Mouse (Mus musculus) C2C12 (cell line): Measurements from ENCODE around the gene Nbr1. TPM values are rescaled to one million over a fixed set of nuclear protein-coding genes. Genes with fewer than 3 reads are reported as not detected.
A peak's percentile ranks its signal among the peaks of the same experiment; 100 is the strongest.

ENCODE experiments used
- H3K27me3 ChIP-seq: one replicate; pipeline ENCODE4 v1.6.1; 2011; ENCODE audit not compliant: control insufficient read depth, insufficient read depth, insufficient read length
- H3K36me3 ChIP-seq: one replicate; pipeline ENCODE4 v1.6.1; 2011; ENCODE audit not compliant: control insufficient read depth, insufficient read depth
- H3K4me3 ChIP-seq: one replicate; pipeline ENCODE4 v1.5.1; 2011; ENCODE audit warnings: mild to moderate bottlenecking, control low read depth; ENCODE audit not compliant: poor library complexity, insufficient read depth, severe bottlenecking
- H3K79me2 ChIP-seq: one replicate; pipeline ENCODE4 v1.6.1; 2011; ENCODE audit not compliant: control insufficient read depth, insufficient read depth
- H3K79me3 ChIP-seq: one replicate; pipeline ENCODE4 v1.6.1; 2011; ENCODE audit warnings: low read depth, control low read depth
- H3ac ChIP-seq: one replicate; pipeline ENCODE3; 2011; ENCODE audit warnings: low read depth; ENCODE audit not compliant: control insufficient read depth, insufficient read length
- CEBPB ChIP-seq: IDR thresholded peaks from one replicate; pipeline ENCODE4 v1.6.1; 2011; ENCODE audit warnings: low read depth, mild to moderate bottlenecking, control low read depth, moderate library complexity
- CTCF ChIP-seq: IDR thresholded peaks from one replicate; pipeline ENCODE4 v1.5.1; 2011; ENCODE audit not compliant: control insufficient read depth, insufficient read depth, insufficient read length
- FOSL1 ChIP-seq: IDR thresholded peaks from one replicate; pipeline ENCODE4 v1.8.0; 2011; ENCODE audit warnings: mild to moderate bottlenecking, low read length; ENCODE audit not compliant: poor library complexity, insufficient read depth, severe bottlenecking
- MAX ChIP-seq: IDR thresholded peaks from one replicate; pipeline ENCODE4 v1.6.1; 2011; ENCODE audit warnings: mild to moderate bottlenecking, control low read depth
- MYOD1 ChIP-seq: IDR thresholded peaks from one replicate; pipeline ENCODE4 v1.6.1; 2011; ENCODE audit warnings: low read depth; ENCODE audit not compliant: control insufficient read depth, insufficient read length
- MYOG ChIP-seq: IDR thresholded peaks from one replicate; pipeline ENCODE4 v1.6.1; 2011; ENCODE audit not compliant: control insufficient read depth, insufficient read length; ENCODE audit errors: extremely low read depth
- USF1 ChIP-seq: IDR thresholded peaks from one replicate; pipeline ENCODE4 v1.6.1; 2011; ENCODE audit warnings: low read depth, mild to moderate bottlenecking, control low read depth, moderate library complexity
- long read RNA-seq, 2 experiments: library from polyadenylated mRNA; unstranded; transcript quantifications; one replicate each; pipeline ENCODE4 v2.0.0; 2019 to 2020
- polyA plus RNA-seq: library from polyadenylated mRNA; unstranded; fragments of >200 nt; fragmentation: generic; extraction: Trizol; gene quantifications from one replicate; pipeline ENCODE4 v1.2.1, GENCODE M21; 2012; ENCODE audit warnings: missing spikeins

Gene Nbr1
- 15.7 TPM for polyA plus RNA-seq
- long read RNA-seq, experiment 1, full-length matches to known transcripts, result 3 of 17 reads
- long read RNA-seq, experiment 1, partial matches to known transcripts, result 11 of 17 reads
- long read RNA-seq, experiment 1, other reads (novel, unspliced or antisense), result 3 of 17 reads
- long read RNA-seq, experiment 2, full-length matches to known transcripts, result 29 of 71 reads
- long read RNA-seq, experiment 2, partial matches to known transcripts, result 18 of 71 reads
- long read RNA-seq, experiment 2, other reads (novel, unspliced or antisense), result 24 of 71 reads

GRCm38 (mm10) chr11:101551751-101552475 is at the start of gene Nbr1, which contains the start of gene Brca1:
Gene Nbr1, plus strand, starts transcription at chr11:101552149.
Gene Brca1, minus strand, starts transcription at chr11:101551955.
- H3K4me3 ChIP-seq, result peak within 1 kb of the TSS; percentile 70

GRCm38 (mm10) chr11:101506269-101506780 is 45.6 kb upstream of the Nbr1 start:
- Histone ChIP-seq H3K36me3 (peaks cover 82% of the 10 kb centered on the region), H3ac (no peak overlapping the region), H3K79me3 (no peaks in the 10 kb centered on the region), H3K79me2 (no peaks in the 10 kb centered on the region), H3K4me3 (no peak overlapping the region), H3K27me3 (no peaks in the 10 kb centered on the region)
- TF ChIP-seq MAX (no peak), MYOD1 (no peak), USF1 (no peak), CTCF (no peak), MYOG (no peak), CEBPB (no peak), FOSL1 (no peak)

More at GRCm38 (mm10) chr11:101551751-101552475, at the start of gene Nbr1, which contains the start of gene Brca1:
- Histone ChIP-seq H3K36me3 (peaks cover 31% of the 10 kb centered on the region), H3K79me3 (peaks cover 27% of the 10 kb centered on the region), H3ac (peak within 1 kb of the TSS; percentile 85), H3K79me2 (peaks cover 69% of the 10 kb centered on the region), H3K27me3 (no peaks in the 10 kb centered on the region)
- no peak for TF ChIP-seq MYOD1
- peak; percentile 8 for TF ChIP-seq CEBPB
- TF ChIP-seq CTCF, result no peak
- TF ChIP-seq MYOG, result no peak
- no peak for TF ChIP-seq USF1
- peak; percentile 8 for TF ChIP-seq MAX
- no peak for TF ChIP-seq FOSL1

GRCm38 (mm10) chr11:101507090-101507489 is 44.9 kb upstream of the Nbr1 start:
- no peak overlapping the region for H3K4me3 ChIP-seq
- H3ac ChIP-seq, result no peak overlapping the region
- H3K79me3 ChIP-seq, result no peaks in the 10 kb centered on the region
- no peak for TF ChIP-seq MYOG
- TF ChIP-seq FOSL1, result no peak
- no peak for TF ChIP-seq MYOD1
- TF ChIP-seq MAX, result no peak
- peaks cover 86% of the 10 kb centered on the region for H3K36me3 ChIP-seq
- H3K79me2 ChIP-seq, result no peaks in the 10 kb centered on the region
- no peaks in the 10 kb centered on the region for H3K27me3 ChIP-seq

GRCm38 (mm10) chr11:101518937-101519336 is 33.0 kb upstream of the Nbr1 start:
- H3K4me3 ChIP-seq, result no peak overlapping the region
- H3ac ChIP-seq, result no peak overlapping the region
- H3K27me3 ChIP-seq, result no peaks in the 10 kb centered on the region
- peaks cover 74% of the 10 kb centered on the region for H3K36me3 ChIP-seq
- no peaks in the 10 kb centered on the region for H3K79me2 ChIP-seq
- H3K79me3 ChIP-seq, result no peaks in the 10 kb centered on the region
- TF ChIP-seq CEBPB (no peak), CTCF (no peak)

GRCm38 (mm10) chr11:101519364-101519763 is 32.6 kb upstream of the Nbr1 start:
- TF ChIP-seq CTCF (no peak), MYOD1 (no peak), MYOG (no peak), USF1 (no peak), CEBPB (no peak), MAX (no peak), FOSL1 (no peak)
- no peaks in the 10 kb centered on the region for H3K79me2 ChIP-seq
- H3K27me3 ChIP-seq, result no peaks in the 10 kb centered on the region
- peaks cover 74% of the 10 kb centered on the region for H3K36me3 ChIP-seq
- no peaks in the 10 kb centered on the region for H3K79me3 ChIP-seq
- H3ac ChIP-seq, result no peak overlapping the region
- H3K4me3 ChIP-seq, result no peak overlapping the region

- no peak for TF ChIP-seq CTCF
- TF ChIP-seq CEBPB, result no peak
- TF ChIP-seq MYOD1, result no peak
- no peak for TF ChIP-seq USF1
- Histone ChIP-seq H3ac (no peak overlapping the region), H3K79me3 (no peaks in the 10 kb centered on the region), H3K27me3 (no peaks in the 10 kb centered on the region), H3K36me3 (peaks cover 83% of the 10 kb centered on the region), H3K79me2 (no peaks in the 10 kb centered on the region), H3K4me3 (no peak overlapping the region)
Measured at GRCm38 (mm10) chr11:101524446-101524845, 27.5 kb upstream of the Nbr1 start.
